Comparison of ENCODE assay signal across 19 mouse cellular contexts in genomic region chr19:40268493-40268892, GRCm38 (mm10). TPM values are rescaled to one million over a fixed set of nuclear protein-coding genes. Genes with fewer than 3 reads are reported as not detected.
A peak's percentile ranks its signal among the peaks of the same experiment; 100 is the strongest.
DNase-seq lines count a peak whose midpoint lies in the region; ATAC-seq and TF ChIP-seq lines count a peak whose summit lies in the region.
"Had no signal": no experiment of that assay in that cellular context is flagged by ENCODE, and none has a peak within 500 bp of the region (broad histone marks: within the 10 kb centered on the region; RNA-seq: fewer than 3 reads in every experiment).

No protein-coding gene starts in this region.

- no peak overlapping the region for H3K4me3 ChIP-seq in heart, embryonic 15.5 days
- no peak overlapping the region; the same call in 1 of the 2 replicates for H3K4me3 ChIP-seq in lung, embryonic 16.5 days (ENCODE audit: low read length)
- no peak overlapping the region for H3K4me3 ChIP-seq in lung, adult 2 months (replicated peaks; ENCODE audit: extremely low read depth, low read depth, low read length)
- H3K4me3 ChIP-seq in stomach, embryonic 15.5 days (replicated peaks): no peak overlapping the region
- H3K4me3 ChIP-seq: embryonic facial prominence, embryonic 10.5 days; forebrain, embryonic 13.5 days; hindbrain, embryonic 15.5 days; limb, embryonic 15.5 days; midbrain, embryonic 10.5 days had no signal

- H3K9me3 ChIP-seq in heart, embryonic 15.5 days (replicated peaks): no peaks in the 10 kb centered on the region
- H3K9me3 ChIP-seq in lung, embryonic 16.5 days (ENCODE audit: control insufficient read depth, low read length): no peaks in the 10 kb centered on the region
- no peaks in the 10 kb centered on the region for H3K9me3 ChIP-seq in stomach, embryonic 15.5 days
- H3K9me3 ChIP-seq: embryonic facial prominence, embryonic 10.5 days; forebrain, embryonic 13.5 days; hindbrain, embryonic 15.5 days; limb, embryonic 15.5 days; midbrain, embryonic 10.5 days had no signal

- no peaks in the 10 kb centered on the region for H3K27me3 ChIP-seq in heart, embryonic 15.5 days
- H3K27me3 ChIP-seq in lung, embryonic 16.5 days (ENCODE audit: control insufficient read depth, insufficient read depth, low read depth, low read length): no peaks in the 10 kb centered on the region
- no peaks in the 10 kb centered on the region for H3K27me3 ChIP-seq in stomach, embryonic 15.5 days (replicated peaks)

- DNase-seq in heart, postnatal 14 days: no peak
- no peak for DNase-seq in lung, adult 2 months
- peak; percentile 40 for DNase-seq in lung, postnatal 25 days (ENCODE audit: low spot score)
- no peak for DNase-seq in urinary bladder, postnatal 25 days (ENCODE audit: low spot score)
- no peak for DNase-seq in left cerebral cortex, postnatal 4 days
- DNase-seq: cerebellum, adult 8-10 months; gastrocnemius, postnatal 10 days; kidney, adult 11 months; right cerebral cortex, adult 18-20 months; thymus, adult 2 months had no signal

- H3K4me1 ChIP-seq in heart, embryonic 15.5 days (replicated peaks): peaks cover 33% of the 10 kb centered on the region
- H3K4me1 ChIP-seq in lung, embryonic 16.5 days (replicated peaks; ENCODE audit: control insufficient read depth, insufficient read depth, low read length): peaks cover 18% of the 10 kb centered on the region
- H3K4me1 ChIP-seq in lung, adult 2 months (ENCODE audit: control insufficient read depth, insufficient read depth, low read length): peaks cover 6% of the 10 kb centered on the region; the same call in 1 of the 2 replicates
- H3K4me1 ChIP-seq in stomach, embryonic 15.5 days: 0 out of 2 replicates have a peak, but pooled peaks cover 2% of the 10 kb centered on the region

- ATAC-seq in heart, embryonic 15.5 days (replicated peaks; ENCODE audit: insufficient number of reproducible peaks, insufficient read depth, low FRiP score, low read depth): no peak
- ATAC-seq in lung, embryonic 16.5 days (ENCODE audit: low read depth): peak; percentile 29; the same call in 1 of the 2 replicates
- ATAC-seq in stomach, embryonic 15.5 days (ENCODE audit: insufficient read depth, low FRiP score, low read depth): no peak
- ATAC-seq: forebrain, embryonic 13.5 days had no signal

- H3K4me2 ChIP-seq in heart, embryonic 15.5 days: peak overlapping the region; percentile 12; the same call in 1 of the 2 replicates
- H3K4me2 ChIP-seq in lung, embryonic 16.5 days (ENCODE audit: low read depth, low read length): peak overlapping the region; percentile 41
- H3K4me2 ChIP-seq in stomach, embryonic 15.5 days: 0 out of 2 replicates have a peak overlapping the region, but pooled peaks have one; percentile 1
- H3K4me2 ChIP-seq: forebrain, embryonic 13.5 days; hindbrain, embryonic 15.5 days; limb, embryonic 15.5 days had no signal

- 0 out of 2 replicates have a peak, but pooled peaks cover 2% of the 10 kb centered on the region for H3K36me3 ChIP-seq in heart, embryonic 15.5 days
- no peaks in the 10 kb centered on the region; the same call in 1 of the 2 replicates for H3K36me3 ChIP-seq in lung, embryonic 16.5 days (ENCODE audit: control insufficient read depth, insufficient read depth, low read length)
- no peaks in the 10 kb centered on the region for H3K36me3 ChIP-seq in stomach, embryonic 15.5 days
- H3K36me3 ChIP-seq: embryonic facial prominence, embryonic 10.5 days; hindbrain, embryonic 15.5 days; limb, embryonic 15.5 days; midbrain, embryonic 10.5 days had no signal

- 71% methylated on average over 3 of the region's 3 CpGs for WGBS in heart, embryonic 15.5 days
- 15% methylated on average over 3 of the region's 3 CpGs for WGBS in lung, embryonic 16.5 days
- 48% methylated on average over 3 of the region's 3 CpGs for WGBS in lung, adult 2 months
- WGBS in stomach, embryonic 15.5 days: 17% methylated on average over 3 of the region's 3 CpGs

- intact Hi-C loops in heart, postnatal 14 days (cut with DNase I): no loop called here
- intact Hi-C loops in left cerebral cortex, postnatal 4 days (cut with DNase I): no loop called here

- H3K9ac ChIP-seq in heart, embryonic 15.5 days: no peak overlapping the region
- H3K9ac ChIP-seq in lung, embryonic 16.5 days (ENCODE audit: low read length): no peak overlapping the region
- no peak overlapping the region for H3K9ac ChIP-seq in stomach, embryonic 15.5 days
- H3K9ac ChIP-seq: forebrain, embryonic 13.5 days; hindbrain, embryonic 15.5 days; limb, embryonic 15.5 days had no signal

- no peak for TF ChIP-seq POLR2A in lung, adult 2 months (IDR thresholded peaks at IDR 0.05; ENCODE audit: borderline replicate concordance, extremely low read depth, low read depth, low read length)

- TF ChIP-seq CTCF in lung, adult 2 months (IDR thresholded peaks at IDR 0.05; ENCODE audit: insufficient read depth, low read length): no peak

- H3K27ac ChIP-seq in heart, embryonic 15.5 days: no peak overlapping the region
- H3K27ac ChIP-seq in lung, embryonic 16.5 days (ENCODE audit: low read length): peak overlapping the region; percentile 18; the same call in 1 of the 2 replicates
- no peak overlapping the region for H3K27ac ChIP-seq in stomach, embryonic 15.5 days
- H3K27ac ChIP-seq: embryonic facial prominence, embryonic 10.5 days; forebrain, embryonic 13.5 days; hindbrain, embryonic 15.5 days; kidney, postnatal 0 days; limb, embryonic 15.5 days; midbrain, embryonic 10.5 days had no signal

RNA-seq across cellular contexts. Expression of gene Pdlim1, which starts 3.1 kb away (rescaled TPM):
- polyA plus RNA-seq in heart, embryonic 15.5 days (2015; fragmentation: Nextera tagmentation; extraction: Ambion mirVana): 245 and 283 TPM in 2 replicates
- 100 to 1,000 TPM; 143 to 187 TPM for total RNA-seq in heart, postnatal 14 days (2021)
- 179 and 200 TPM in 2 replicates for polyA plus RNA-seq in lung, embryonic 16.5 days (2015; fragmentation: Nextera tagmentation; extraction: Ambion mirVana)
- 119 and 148 TPM in 2 replicates for polyA plus RNA-seq in lung, adult 2 months (2012; rRNA removed)
- 192 and 198 TPM in 2 replicates for polyA plus RNA-seq in stomach, embryonic 15.5 days (2015; fragmentation: Nextera tagmentation; extraction: Ambion mirVana)
- total RNA-seq in left cerebral cortex, postnatal 4 days (2021): 1 to 10 TPM; 1.6 to 3.4 TPM
